Mouse (Mus musculus) adrenal gland, postnatal 14 days (tissue): ENCODE measurements around the gene Grk6. TPM values are rescaled to one million over a fixed set of nuclear protein-coding genes. Genes with fewer than 3 reads are reported as not detected.

Source experiments
- DNase-seq: peaks from one replicate; pipeline ENCODE4 v3.0.0; 2021; ENCODE audit warnings: mixed read lengths
- total RNA-seq: library from RNA; stranded (reverse); gene quantifications from 2 replicates; pipeline ENCODE4 v1.2.3, GENCODE M21; 2021

Grk6 gene
- total RNA-seq, 1 experiment from 2014 or later, result 35.3 TPM

DNA sequence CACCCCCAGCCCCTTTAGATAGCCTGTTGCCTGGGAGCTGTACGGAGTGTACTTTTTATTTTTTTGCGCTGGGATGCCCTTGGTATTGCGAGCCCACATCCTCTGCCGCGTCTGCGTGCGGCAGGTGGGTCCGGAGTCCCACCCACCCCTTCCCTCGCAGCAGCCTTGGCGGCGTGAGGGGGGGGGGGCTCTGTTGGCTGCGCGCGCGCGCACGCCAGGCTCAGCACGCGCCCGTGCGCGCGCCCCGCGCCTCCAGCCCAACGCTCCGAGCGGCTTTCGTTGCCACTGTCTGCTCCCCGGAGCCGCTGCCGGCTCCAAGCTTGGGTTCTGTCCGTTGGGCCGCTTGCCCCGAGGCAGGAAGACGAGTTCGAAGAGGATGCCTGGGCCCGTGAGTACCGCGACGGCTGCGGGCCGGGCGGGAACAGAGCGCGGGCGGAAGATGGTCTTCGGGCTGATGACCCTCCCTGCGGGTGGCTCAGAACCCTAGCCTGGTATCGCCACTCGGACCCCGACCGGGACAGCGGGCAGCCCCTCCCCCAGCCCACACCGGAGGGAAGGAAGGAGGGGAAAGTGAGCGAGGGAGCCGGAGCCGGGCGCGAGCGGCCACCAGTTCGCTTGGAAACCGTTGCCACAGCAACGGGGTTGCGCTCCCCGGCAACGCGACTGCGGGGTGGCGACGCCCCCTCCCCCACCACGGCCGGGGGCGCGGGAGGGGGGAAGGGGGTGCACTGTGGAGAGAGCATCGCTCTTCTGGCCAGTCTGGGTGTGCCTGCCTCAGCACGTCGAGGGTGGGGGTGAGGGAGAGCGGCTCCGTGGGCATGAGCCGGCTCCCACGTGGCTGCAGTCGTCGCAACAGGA, 19.4 kb downstream of the Grk6 start, which contains the start of gene Prr7:
Gene Prr7, plus strand, starts transcription at position 241 of the 858 bp plus-strand sequence.
- DNase-seq, result peak; percentile 77

GRCm38 (mm10) chr13:55465184-55465583, 20.3 kb downstream of the Grk6 start:
- peak; percentile 70 for DNase-seq

DNA sequence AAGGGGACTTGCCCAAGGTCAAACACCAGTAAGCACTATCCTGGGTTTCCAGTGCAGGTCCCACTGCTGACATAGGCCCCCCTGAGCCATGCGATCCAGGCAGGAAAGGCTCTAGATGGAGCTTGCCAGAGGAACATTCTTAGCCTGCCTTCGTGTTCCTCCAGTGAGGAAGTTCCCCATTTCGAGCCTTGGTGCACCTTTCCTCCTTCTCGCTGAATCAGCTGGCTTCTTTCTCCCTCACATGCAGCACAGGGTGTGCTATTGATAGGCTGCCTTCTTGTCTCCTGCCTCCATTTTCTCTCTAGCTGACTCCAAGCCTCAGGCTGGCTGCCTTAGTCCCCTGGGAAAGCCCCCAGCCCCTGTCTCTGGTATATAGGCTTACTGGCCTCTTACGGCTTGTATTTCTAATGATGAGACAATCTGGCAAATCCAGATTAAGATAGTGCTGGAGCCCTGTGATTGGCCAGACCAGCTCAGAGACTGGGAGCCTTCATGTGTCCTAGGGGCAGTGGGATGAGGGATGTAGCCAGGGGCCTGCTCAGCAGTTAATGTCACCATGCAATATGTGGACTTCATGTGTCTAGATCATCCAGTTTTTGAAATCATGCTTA, 21.1 kb downstream of the Grk6 start:
- DNase-seq, result no peak

DNA sequence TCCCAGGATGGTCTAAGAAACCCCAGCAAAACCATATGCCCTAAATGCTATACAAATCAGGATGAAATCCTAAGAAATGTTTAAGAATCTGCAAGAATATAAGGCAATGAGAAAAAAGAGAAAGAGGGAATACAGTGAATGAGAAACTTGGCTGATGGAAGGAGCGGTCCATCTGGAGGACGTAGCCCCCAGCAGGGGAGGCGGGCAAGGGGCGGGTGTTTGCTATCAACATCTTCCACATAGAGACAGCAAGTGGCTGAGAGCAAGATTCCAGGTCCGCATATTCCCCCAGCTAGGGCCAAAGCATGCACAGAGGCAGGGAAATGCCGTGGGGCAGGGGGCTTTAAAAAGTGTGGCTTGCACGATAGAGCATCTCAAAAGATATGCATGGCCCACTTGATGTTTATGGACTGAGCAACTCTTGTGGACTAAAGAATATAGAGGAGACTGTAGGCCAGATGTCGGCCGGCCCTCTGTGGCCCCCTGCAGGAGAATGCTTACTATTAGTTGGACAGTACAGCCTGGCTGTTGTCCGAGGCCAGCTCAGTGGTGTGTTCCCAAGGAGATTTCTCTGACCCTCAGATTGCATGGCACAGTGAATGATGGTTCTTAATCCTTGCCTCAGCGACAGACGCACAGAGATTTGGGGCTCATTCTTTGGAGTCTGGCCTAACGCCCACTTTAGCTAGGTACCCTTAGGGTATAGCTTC, 24.1 kb downstream of the Grk6 start:
- DNase-seq, result peak; percentile 84

GRCm38 (mm10) chr13:55470372-55470771, 25.5 kb downstream of the Grk6 start:
- DNase-seq, result peak; percentile 62

DNA sequence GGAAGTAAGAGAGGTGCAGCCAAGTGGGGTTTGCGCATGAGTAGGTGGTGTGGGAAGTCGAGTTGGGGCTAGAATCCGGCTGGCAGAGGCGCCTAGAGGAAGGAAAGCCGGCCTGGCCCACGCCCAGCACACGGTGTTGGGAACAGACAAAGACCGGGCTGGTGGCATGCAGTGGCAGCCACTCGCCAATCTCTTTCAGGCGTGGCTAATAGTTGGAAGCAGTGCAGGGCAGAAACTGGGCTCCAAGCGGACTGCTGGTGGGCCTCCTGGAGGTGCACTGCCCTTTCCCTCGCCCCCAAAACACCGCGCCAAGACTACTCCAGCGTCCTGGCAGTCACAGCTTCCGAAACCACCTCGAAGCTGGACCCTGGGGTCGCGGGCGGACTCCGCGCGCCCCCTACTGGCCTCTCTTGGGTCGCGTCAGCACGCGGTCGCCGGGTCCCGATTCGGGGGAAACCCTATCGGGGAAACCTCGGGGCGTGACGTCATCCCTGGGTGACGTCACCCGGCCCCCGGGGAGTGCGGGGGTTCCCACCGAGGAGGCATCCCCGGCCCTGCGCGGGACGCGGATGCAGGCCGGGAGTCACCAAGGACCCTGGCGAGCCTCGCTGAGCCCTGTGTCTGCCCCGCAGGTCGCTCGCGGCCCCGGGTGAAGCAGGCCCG, 26.4 kb downstream of the Grk6 start:
- DNase-seq, result peak; percentile 93

DNA sequence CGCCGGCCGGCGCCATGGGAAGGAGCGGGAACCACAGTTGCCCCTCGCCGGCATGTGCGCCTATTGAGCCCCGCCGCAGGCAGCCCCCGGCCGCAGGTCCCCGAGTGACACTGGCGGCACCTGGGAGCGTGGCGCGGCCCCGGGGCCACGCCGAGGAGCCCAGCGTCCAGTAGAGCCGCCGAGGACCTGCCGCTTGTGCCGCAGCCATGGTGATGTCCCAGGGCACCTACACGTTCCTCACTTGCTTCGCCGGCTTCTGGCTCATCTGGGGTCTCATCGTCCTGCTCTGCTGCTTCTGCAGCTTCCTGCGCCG, 26.9 kb downstream of the Grk6 start:
- DNase-seq, result no peak

- peak; percentile 64 for DNase-seq
Observed at GRCm38 (mm10) chr13:55472132-55473022, 27.5 kb downstream of the Grk6 start.

DNA sequence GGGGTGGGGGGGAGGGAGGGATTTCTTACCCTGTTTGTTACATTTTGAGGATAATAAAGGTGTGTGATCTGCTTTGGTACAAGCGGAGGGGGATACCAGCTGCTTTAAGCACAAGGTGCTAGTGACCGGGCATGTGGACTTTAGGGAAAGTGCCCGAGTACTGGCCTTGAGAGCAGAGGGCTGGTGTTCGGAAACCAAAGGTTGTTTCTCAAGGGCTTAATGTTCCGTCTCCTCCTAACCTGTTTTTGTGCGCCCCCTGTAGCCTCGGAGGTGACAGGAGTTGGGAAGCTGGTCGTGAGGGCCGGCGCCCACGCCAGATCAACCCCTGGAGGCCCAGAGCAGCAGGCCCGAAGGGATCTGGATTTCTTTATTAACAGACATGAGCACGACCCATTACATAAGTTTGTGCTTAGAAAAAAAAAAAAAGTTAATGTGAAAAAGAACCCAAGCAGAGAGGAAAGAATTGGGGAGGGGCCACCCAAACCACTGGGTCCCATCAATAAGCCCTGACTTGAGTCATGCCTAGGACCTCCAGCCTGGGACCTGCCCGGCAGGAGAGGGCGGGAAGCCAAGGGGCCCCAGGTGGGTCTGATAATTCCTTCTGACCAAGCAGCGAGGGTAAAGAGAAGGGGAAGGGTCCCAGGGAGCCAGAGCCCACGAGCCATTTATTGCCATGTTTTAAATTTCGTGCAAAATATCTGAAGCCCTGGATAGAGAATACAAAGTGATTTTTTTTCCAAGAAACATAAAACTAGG, 28.4 kb downstream of the Grk6 start:
- DNase-seq, result no peak

- no peak for DNase-seq
Observed at GRCm38 (mm10) chr13:55473961-55474360, 29.1 kb downstream of the Grk6 start.

DNA sequence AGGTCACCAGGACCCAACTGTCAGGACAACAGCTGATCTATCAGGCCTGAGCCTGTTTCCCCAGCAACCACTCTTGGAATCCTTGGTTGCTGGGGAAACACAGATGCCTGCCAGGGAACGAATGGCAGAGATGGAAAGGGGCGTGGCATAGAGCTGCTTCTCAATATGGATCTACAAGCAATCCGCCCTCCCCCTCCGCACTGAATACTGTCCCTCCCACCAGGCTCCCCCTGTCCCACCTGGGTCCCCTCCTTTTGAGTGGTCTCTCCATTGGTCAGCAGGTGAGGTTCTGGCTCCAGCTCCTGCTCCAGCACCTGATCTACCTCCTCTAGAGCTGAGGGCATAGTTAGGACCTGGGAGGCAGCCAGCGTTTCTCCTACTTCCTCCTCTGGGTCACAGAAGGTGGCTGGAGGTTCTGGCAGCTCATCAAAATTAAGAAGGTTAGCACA, 29.8 kb downstream of the Grk6 start:
- DNase-seq, result no peak

GRCm38 (mm10) chr13:55475750-55476149, 30.9 kb downstream of the Grk6 start:
- DNase-seq, result no peak

- DNase-seq, result no peak
Observed at GRCm38 (mm10) chr13:55476256-55476655, 31.4 kb downstream of the Grk6 start.

DNA sequence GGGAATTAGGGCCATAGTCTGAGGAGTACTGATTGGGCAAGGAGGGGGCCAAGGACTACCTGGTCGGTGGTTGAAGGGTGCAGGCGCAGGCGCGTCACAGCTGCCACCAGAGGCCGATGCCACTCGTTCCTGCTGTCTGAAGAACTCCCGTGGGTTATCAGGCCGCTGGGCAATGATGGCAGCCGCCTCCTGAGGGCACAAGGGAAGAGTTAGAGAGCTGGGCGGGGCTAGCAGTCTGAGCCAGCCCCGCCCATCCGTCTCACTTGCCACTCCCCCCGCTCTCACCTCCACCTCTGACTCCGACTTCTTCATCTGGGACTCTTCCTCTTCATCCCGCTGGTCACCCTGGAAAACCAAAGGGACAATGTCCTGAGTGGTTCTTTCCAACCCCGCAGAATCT, 32.6 kb downstream of the Grk6 start:
- no peak for DNase-seq

GRCm38 (mm10) chr13:55478036-55478435, 33.2 kb downstream of the Grk6 start:
- DNase-seq, result peak; percentile 65

GRCm38 (mm10) chr13:55479008-55479407, 34.1 kb downstream of the Grk6 start:
- DNase-seq, result peak; percentile 50

DNA sequence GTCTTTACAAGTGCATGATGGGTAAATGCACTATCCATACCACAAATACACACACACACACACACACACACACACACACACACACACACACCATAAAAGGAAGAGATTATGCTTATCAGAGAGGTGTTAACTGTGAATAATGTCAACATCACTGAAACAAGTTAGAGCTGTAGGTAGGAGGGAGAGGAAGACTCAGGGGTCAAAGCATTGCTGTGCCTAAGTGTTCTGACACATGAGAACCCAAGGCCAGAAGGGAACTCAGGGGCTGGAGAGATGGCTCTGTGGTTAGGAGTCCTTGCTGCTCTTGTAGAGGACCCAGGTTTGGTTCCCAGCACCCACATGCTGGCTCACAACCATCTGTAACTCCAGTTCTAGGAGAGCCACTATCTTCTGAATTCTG, 35.1 kb downstream of the Grk6 start:
- no peak for DNase-seq

DNA sequence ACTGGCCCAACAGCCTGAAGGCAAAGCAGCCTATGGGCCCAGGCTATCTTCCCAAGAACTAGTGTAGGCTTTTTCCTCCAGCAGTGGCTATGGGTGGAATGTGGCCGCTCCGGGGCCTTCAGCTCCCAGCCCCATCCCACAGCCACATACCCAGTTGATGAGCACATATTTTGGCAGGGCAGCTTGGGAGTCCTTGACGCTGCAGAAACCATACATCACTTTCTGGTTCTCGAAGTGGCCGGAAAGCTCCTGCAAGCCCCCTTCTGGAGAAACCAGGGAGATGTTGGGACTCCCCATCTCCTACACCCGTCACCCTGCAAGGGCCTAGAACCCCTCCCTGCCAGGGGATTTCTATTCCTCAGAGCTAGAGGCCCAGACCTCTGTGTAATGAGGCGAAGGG, 37.7 kb downstream of the Grk6 start:
- DNase-seq, result peak; percentile 79

DNA sequence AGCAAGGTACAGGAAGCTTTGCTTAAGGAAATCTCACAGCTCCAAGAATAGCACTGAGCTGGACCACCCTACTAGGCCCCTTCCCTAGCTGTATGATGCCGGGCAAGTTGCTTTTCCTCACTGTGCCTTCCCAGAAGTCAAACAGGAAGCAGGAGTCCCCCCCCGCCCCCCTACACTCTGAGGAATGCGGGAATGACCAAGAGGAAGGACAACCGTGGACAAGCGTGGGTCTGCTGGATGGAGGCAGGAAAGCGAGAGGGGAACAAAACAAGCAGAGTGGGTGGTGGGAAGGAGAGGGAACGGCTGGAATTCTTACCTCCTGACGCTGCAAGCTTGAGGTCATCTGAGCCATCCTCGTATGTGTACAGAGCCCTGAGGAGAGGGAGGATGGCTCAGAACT, 38.2 kb downstream of the Grk6 start:
- DNase-seq, result no peak

DNA sequence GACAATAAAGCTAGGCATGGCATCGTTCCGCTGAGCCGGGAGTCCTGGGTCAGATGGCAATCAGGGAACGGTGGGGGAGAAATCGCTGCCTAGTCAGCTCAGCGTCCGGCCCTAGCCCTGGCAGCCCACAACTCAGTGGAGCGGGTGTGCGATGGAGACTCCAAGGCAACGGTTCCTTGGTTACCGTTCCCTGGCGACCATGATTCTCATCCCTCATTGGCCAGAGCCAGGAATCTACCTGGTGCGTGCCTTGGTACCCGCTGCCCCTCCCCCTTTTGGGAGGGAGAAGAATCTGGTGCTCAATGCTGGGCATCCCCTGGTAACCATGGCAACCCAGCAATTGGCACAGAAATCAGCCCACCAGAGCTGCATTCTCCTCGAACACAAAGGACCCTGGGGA, 38.7 kb downstream of the Grk6 start:
- DNase-seq, result no peak
